Mouse (Mus musculus) thymus, postnatal 10 days (tissue): Measurements from ENCODE around the gene Olfr385.
"Not testable (repeated sequence)": the region's sequence is repeated elsewhere in the genome, so short reads cannot be mapped to it uniquely, and the experiment has no call there.

Experiments used
- DNase-seq, 2 experiments: peaks; one replicate each; pipeline ENCODE4 v3.0.0; 2021; ENCODE audit warnings: low spot score in 2 of 2

Olfr385 gene

GRCm38 (mm10) chr11:73592908-73593307 is at the start of gene Olfr385:
TSS of gene Olfr385 (minus strand) at chr11:73593008.
- DNase-seq, result no peak

DNA sequence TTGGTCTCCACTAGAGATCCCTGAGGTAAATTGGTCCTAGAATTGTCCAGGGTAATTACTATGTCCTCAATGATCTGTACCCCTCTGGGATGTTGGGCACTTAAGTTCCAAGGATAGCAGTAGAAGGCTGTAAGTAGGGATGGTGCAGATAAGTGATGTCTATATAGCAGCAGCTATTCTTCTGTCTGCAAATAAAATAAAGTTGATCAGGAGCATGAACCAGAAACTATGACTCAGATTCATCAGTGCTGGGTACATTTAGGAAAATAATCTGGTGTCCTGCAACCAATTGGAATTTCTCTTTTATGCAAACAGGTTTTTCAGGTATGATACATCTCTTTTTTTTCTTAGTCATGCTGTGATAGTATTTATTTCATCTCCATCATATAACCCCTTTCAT is 5.5 kb upstream of the Olfr385 start, which contains the start of gene Olfr384:
Gene Olfr384 (plus strand): TSS at position 301 of the 400 bp plus-strand sequence.
- no peak for DNase-seq

DNA sequence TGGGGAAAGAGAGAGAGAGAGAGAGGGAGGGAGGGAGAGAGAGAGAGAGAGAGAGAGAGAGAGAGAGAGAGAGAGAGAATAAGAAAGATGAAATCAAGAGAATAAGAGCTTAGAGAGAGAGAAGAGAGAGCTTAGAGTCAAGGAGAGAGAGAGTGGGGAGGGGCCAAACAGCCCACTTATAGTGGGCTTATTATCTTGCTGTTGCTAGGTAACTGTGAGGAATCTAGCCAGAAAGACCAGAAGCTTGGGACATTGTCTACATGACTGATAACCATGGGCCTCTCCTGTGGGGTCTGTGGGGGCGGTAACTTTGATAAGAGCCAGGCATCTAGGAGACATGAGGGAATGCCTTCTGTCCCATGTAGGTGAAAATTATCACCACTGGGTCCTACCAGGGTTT is 9.6 kb downstream of the Olfr385 start:
- DNase-seq, result not testable (repeated sequence)

- DNase-seq, result no peak
Observed at GRCm38 (mm10) chr11:73579871-73580270, 12.9 kb downstream of the Olfr385 start.
